Mouse (Mus musculus): Measurements from ENCODE around the gene 0610012G03Rik.

DNA sequence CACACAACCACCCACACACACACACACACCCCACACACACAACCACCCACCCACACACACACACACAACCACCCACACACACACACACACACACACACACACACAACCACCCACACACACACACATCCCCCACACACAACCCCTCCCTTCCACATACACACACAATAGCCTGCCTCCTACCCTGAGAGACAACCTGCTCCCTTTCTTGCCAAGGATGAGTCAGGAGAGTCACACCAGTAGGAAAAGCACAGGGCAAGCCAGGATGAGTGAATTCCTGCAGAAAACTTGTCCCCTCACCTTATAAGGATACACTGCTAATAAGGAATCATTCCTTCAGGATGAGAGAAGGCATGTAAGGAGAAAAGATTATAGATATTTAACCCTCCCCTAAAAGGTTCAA is 45.7 kb upstream of the 0610012G03Rik start:
- TF ChIP-seq CTCF (IDR thresholded peaks at IDR 0.05; ENCODE audit: low read depth, low read length) (no peak), POLR2A (IDR thresholded peaks at IDR 0.05; ENCODE audit: extremely low read depth, insufficient read depth, low read length) (no peak)
